Mouse (Mus musculus) liver, embryonic 11.5 days (tissue): ENCODE measurements around the gene Fmnl2. TPM values are rescaled to one million over a fixed set of nuclear protein-coding genes. Genes with fewer than 3 reads are reported as not detected.

Experiments used
- ATAC-seq: fragments of 200-750 bp; cut with Nextera tagmentation; replicated peaks from 2 replicates; pipeline ENCODE4 v1.8.0; 2017; ENCODE audit warnings: moderate number of reproducible peaks, mild to moderate bottlenecking, moderate TSS enrichment, moderate library complexity; ENCODE audit not compliant: low FRiP score
- DNase-seq: peaks from one replicate; pipeline ENCODE4 v3.0.0-alpha.2; 2017; ENCODE audit warnings: low spot score
- H3K27ac ChIP-seq: fragments of 300-500 bp; sonication (generic); 2 replicates; pipeline ENCODE4 v1.5.1; 2014; ENCODE audit warnings: mild to moderate bottlenecking, low read depth, low read length, control low read depth
- H3K27me3 ChIP-seq: fragments of 300-500 bp; sonication (generic); replicated peaks from 2 replicates; pipeline ENCODE4 v1.6.1; 2014; ENCODE audit warnings: low read length, mixed read lengths; ENCODE audit not compliant: control insufficient read depth, insufficient read depth
- H3K36me3 ChIP-seq: fragments of 300-500 bp; sonication (generic); 2 replicates; pipeline ENCODE4 v1.6.1; 2014; ENCODE audit warnings: mild to moderate bottlenecking, low read length, moderate library complexity, mixed read lengths; ENCODE audit not compliant: control insufficient read depth, insufficient read depth
- H3K4me1 ChIP-seq: fragments of 300-500 bp; sonication (generic); replicated peaks from 2 replicates; pipeline ENCODE4 v1.6.1; 2014; ENCODE audit warnings: low read length, mixed read lengths; ENCODE audit not compliant: control insufficient read depth, insufficient read depth
- H3K4me2 ChIP-seq: fragments of 300-500 bp; sonication (generic); 2 replicates; pipeline ENCODE4 v1.6.1; 2014; ENCODE audit warnings: mild to moderate bottlenecking, control low read depth, moderate library complexity
- H3K4me3 ChIP-seq: fragments of 300-500 bp; sonication (generic); 2 replicates; pipeline ENCODE4 v1.5.1; 2014; ENCODE audit warnings: low read depth, low read length, control low read depth
- H3K9ac ChIP-seq: fragments of 300-500 bp; sonication (generic); 2 replicates; pipeline ENCODE4 v1.6.1; 2014; ENCODE audit warnings: low read depth, low read length, control low read depth
- H3K9me3 ChIP-seq: fragments of 300-500 bp; sonication (generic); 2 replicates; pipeline ENCODE4 v1.6.1; 2016; ENCODE audit warnings: low read length, inconsistent platforms, mixed read lengths; ENCODE audit not compliant: control insufficient read depth
- WGBS: fragments of 180-500 bp; shearing (Covaris S2); extraction: QIAGEN DNeasy Blood & Tissue Kit; methylation state at CpG from one replicate; pipeline ENCODE4 v1.1.7; 2014; 5-methylcytosine and 5-hydroxymethylcytosine counted together
- polyA plus RNA-seq: library from polyadenylated mRNA; unstranded; fragments of >200 nt; fragmentation: Nextera tagmentation; extraction: Ambion mirVana; gene quantifications from 2 replicates; pipeline ENCODE4 v1.2.1, GENCODE M21; 2014

Gene Fmnl2
- polyA plus RNA-seq, 1 experiment from 2014 or later, result 1.5 TPM

DNA sequence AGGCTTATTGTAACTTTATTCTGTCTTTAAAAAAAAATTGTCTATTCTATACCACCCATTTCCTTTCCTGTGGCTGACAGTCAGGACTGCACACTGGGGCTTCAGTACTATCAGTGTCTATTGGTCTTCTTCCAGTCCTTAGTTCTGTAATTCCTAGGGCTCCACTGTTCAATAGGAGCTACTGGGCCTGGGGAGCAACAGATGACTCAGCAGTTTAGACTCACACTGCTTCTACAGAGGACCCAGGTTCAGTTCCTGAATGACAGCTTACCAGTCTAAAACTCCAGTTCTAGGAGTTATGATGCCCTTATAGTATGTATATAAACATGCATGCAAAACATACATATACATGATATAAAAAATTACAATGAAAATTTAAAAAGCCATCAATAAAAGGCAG lies 289.2 kb downstream of the Fmnl2 start:
- Histone ChIP-seq H3K4me3 (no peak overlapping the region), H3K36me3 (peaks cover 18% of the 10 kb centered on the region; the same call in 1 of the 2 replicates), H3K9ac (no peak overlapping the region), H3K27me3 (no peaks in the 10 kb centered on the region), H3K9me3 (no peaks in the 10 kb centered on the region), H3K27ac (no peak overlapping the region), H3K4me2 (no peak overlapping the region), H3K4me1 (no peaks in the 10 kb centered on the region)
- ATAC-seq (no peak), DNase-seq (no peak)

GRCm38 (mm10) chr2:53173966-53174365 lies 316.3 kb downstream of the Fmnl2 start:
- Histone ChIP-seq H3K4me1 (no peaks in the 10 kb centered on the region), H3K4me3 (no peak overlapping the region), H3K4me2 (no peak overlapping the region), H3K27me3 (no peaks in the 10 kb centered on the region), H3K36me3 (peaks cover 9% of the 10 kb centered on the region), H3K9me3 (no peaks in the 10 kb centered on the region), H3K9ac (no peak overlapping the region), H3K27ac (no peak overlapping the region)
- DNase-seq (no peak), ATAC-seq (no peak)

GRCm38 (mm10) chr2:53178966-53179365 lies 321.3 kb downstream of the Fmnl2 start:
- H3K4me2 ChIP-seq, result no peak overlapping the region
- ATAC-seq (no peak), DNase-seq (no peak)
- H3K9me3 ChIP-seq, result no peaks in the 10 kb centered on the region
- no peak overlapping the region for H3K27ac ChIP-seq
- peaks cover 5% of the 10 kb centered on the region for H3K36me3 ChIP-seq
- no peak overlapping the region for H3K4me3 ChIP-seq
- no peak overlapping the region for H3K9ac ChIP-seq
- no peaks in the 10 kb centered on the region; the same call in 1 of the 2 replicates for H3K4me1 ChIP-seq
- H3K27me3 ChIP-seq, result no peaks in the 10 kb centered on the region
- WGBS, result 89% methylated on average over 3 of the region's 3 CpGs

DNA sequence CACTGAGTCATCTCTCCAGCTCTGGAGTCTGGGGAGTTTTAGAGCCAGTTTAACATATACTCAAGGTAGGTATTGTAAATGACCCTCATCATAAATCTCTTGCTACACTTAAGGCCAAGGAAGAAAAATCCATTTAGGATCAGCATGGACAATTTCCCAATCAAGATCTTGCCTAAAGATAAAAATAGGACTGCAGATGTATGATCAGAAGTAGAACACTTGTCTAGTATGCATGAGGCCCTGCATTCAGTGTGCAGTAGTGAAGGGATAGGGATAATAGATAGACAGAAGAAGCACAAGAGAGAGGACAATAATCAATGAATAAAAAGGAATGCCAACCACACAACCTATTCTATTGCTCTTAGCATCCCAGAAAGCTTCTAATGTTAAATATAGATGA lies 322.2 kb downstream of the Fmnl2 start:
- ATAC-seq, result no peak
- Histone ChIP-seq H3K9me3 (no peaks in the 10 kb centered on the region), H3K36me3 (peaks cover 3% of the 10 kb centered on the region; the same call in 1 of the 2 replicates), H3K9ac (no peak overlapping the region), H3K4me3 (no peak overlapping the region), H3K4me1 (no peaks in the 10 kb centered on the region; the same call in 1 of the 2 replicates), H3K27me3 (no peaks in the 10 kb centered on the region), H3K4me2 (no peak overlapping the region), H3K27ac (no peak overlapping the region)
- no peak for DNase-seq

Other genes with a start within 250 kb of the Fmnl2 start
- gene Cacnb4, start 181.0 kb upstream of the Fmnl2 start, polyA plus RNA-seq, result 0.48 and 0.69 TPM in 2 replicates
- 22.2 and 25.5 TPM in 2 replicates for gene Stam2, start 115.6 kb upstream of the Fmnl2 start, polyA plus RNA-seq